Mouse (Mus musculus): ENCODE results near the gene Elmo2. TPM values are rescaled to one million over a fixed set of nuclear protein-coding genes. Genes with fewer than 3 reads are reported as not detected.

The Elmo2 gene
- 36.9 TPM for polyA plus RNA-seq (2014; fragmentation: Illumina TruSeq; extraction: RNeasy Lipid Tissue Mini Kit (QIAGEN cat#74804); ENCODE audit: low read depth, low replicate concordance)

DNA sequence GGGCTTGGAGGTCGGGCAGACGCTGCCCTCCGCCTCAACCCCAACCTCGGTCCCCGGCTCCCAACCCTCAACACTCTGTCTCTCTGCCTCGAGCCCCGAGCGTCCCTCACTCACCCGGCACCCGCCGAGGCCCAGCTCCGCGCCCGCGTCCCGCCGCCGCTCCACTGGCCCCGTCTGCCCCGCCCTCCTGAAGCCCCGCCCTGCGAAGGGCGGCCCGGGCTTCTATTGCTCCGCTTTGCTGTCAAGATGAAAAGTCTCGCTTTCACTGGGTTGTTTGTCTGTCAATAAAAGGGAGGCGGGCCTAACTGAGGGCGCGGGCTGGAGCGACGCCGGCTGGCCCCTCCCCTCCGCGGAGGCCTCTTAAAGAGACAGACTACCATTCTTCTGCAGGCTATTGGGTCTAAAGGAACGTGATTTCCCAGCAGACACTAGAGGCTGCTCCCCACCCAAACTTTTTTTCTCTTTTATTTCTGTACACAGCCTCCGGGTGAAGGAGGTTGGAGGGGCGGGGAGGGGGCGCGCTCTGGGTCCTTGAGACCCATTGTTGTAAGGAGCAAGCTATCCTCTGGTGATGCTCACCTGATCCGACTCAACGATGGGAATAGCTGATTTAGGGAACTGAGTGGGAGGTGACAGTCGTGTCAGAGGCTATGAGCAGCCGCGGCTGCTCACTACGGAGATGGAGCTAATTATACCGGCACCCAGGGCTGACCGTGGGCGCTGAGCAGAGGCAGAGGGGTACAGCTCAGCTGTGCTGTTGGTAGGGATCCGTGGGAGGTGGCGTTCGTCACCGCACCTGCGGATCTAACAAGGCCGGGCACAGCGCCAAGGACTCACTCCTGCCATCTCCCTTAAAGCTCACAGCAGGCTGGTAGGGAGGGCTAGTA, at the start of gene Elmo2:
Gene Elmo2, minus strand, starts transcription at position 176 of the 887 bp plus-strand sequence.

DNA sequence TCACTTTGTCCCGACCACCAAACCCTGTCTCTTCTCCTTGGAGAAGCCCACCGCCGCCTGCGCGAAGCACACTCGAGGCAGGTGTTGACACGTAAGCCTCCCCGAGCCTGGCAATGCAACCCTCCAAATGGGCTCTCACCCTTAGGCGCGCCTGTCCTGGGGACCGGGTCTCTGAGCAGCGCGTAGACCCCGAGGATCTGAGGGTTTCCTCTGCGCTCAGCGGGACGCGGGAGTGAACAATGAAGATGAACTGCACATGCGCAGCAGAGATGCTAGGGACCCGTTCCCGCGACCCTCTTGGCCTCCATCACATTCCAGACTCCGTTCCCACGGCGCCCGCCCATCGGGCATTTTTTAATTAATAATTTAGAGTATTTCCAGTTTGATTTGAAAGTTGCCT, 42.2 kb upstream of the Elmo2 start, which contains the start of gene Zfp663:
Gene Zfp663, minus strand, starts transcription at position 234 of the 400 bp plus-strand sequence.

DNA sequence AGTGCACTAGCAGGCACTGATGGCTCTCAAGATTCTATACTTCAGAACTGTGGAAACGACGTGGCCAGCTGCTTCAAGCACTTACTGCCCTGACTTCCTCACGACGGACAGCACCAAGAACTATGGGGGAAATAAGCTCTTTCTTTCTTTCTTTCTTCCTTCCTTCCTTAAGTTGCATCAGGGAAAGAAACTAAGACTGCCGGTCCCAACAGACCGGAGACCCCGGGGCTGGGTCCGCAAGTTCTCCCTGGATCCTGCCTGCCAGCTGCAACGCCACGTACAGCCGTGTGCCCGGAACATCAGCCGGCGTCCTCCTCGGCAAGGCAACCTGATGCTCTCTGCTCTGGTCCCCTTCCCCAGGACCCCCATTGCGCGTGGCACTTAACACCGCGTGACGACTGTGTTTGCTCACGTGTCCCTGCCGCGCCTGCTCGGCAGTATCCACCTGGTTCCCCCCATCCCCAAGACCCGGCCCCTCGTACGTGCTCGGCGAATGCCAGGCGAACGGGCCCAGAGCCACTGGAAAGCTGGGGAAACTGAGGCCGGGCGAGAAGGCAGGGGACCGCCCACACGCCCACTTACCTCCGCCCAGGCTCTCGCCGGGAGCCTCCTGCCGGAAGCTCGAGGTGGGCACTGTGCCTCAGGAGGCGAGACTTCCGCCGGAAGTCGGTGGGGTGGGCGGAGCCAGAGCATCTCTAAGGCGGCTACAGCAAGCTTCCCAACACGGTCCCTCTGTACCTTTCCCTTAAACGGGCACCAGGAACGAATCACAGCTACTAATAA, 38.9 kb downstream of the Elmo2 start, which contains the start of gene Slc35c2:
Gene Slc35c2, minus strand, starts transcription at position 668 of the 783 bp plus-strand sequence.

Other genes starting within 250 kb of the Elmo2 start
- not detected for gene 1700025C18Rik, start 235.7 kb downstream of the Elmo2 start, polyA plus RNA-seq (2014; fragmentation: Illumina TruSeq; extraction: RNeasy Lipid Tissue Mini Kit (QIAGEN cat#74804); ENCODE audit: low read depth, low replicate concordance)
- not detected for gene Cdh22, start 91.6 kb downstream of the Elmo2 start, polyA plus RNA-seq (2014; fragmentation: Illumina TruSeq; extraction: RNeasy Lipid Tissue Mini Kit (QIAGEN cat#74804); ENCODE audit: low read depth, low replicate concordance)
- 35.2 TPM for gene Slc35c2, start 38.6 kb downstream of the Elmo2 start, polyA plus RNA-seq (2014; fragmentation: Illumina TruSeq; extraction: RNeasy Lipid Tissue Mini Kit (QIAGEN cat#74804); ENCODE audit: low read depth, low replicate concordance)
- gene Zfp663, start 42.2 kb upstream of the Elmo2 start, polyA plus RNA-seq (2014; fragmentation: Illumina TruSeq; extraction: RNeasy Lipid Tissue Mini Kit (QIAGEN cat#74804); ENCODE audit: low read depth, low replicate concordance): not detected
- gene Zfp334, start 61.8 kb upstream of the Elmo2 start, polyA plus RNA-seq (2014; fragmentation: Illumina TruSeq; extraction: RNeasy Lipid Tissue Mini Kit (QIAGEN cat#74804); ENCODE audit: low read depth, low replicate concordance): 2.1 TPM
- not detected for gene Ocstamp, start 73.9 kb upstream of the Elmo2 start, polyA plus RNA-seq (2014; fragmentation: Illumina TruSeq; extraction: RNeasy Lipid Tissue Mini Kit (QIAGEN cat#74804); ENCODE audit: low read depth, low replicate concordance)
- 1.5 TPM for gene Slc13a3, start 146.8 kb upstream of the Elmo2 start, polyA plus RNA-seq (2014; fragmentation: Illumina TruSeq; extraction: RNeasy Lipid Tissue Mini Kit (QIAGEN cat#74804); ENCODE audit: low read depth, low replicate concordance)
- gene Trp53rka, start 166.8 kb upstream of the Elmo2 start, polyA plus RNA-seq (2014; fragmentation: Illumina TruSeq; extraction: RNeasy Lipid Tissue Mini Kit (QIAGEN cat#74804); ENCODE audit: low read depth, low replicate concordance): 15.4 TPM
- gene Slc2a10, start 177.3 kb upstream of the Elmo2 start, polyA plus RNA-seq (2014; fragmentation: Illumina TruSeq; extraction: RNeasy Lipid Tissue Mini Kit (QIAGEN cat#74804); ENCODE audit: low read depth, low replicate concordance): 9.9 TPM

Data from adipose tissue, adult 10 weeks (tissue).